Mouse (Mus musculus) brain, embryonic 14.5 days (tissue): ENCODE results near the gene Csmd2.

Experiments
- CTCF ChIP-seq: fragments of 200-500 bp; IDR thresholded peaks from 2 replicates; pipeline ENCODE4 v1.5.1; 2012; ENCODE audit warnings: inconsistent platforms, mild to moderate bottlenecking, moderate library complexity, borderline replicate concordance; ENCODE audit not compliant: insufficient read depth, insufficient read length; ENCODE audit errors: extremely low read depth
- POLR2A ChIP-seq: fragments of 200-500 bp; IDR thresholded peaks from 2 replicates; pipeline ENCODE4 v1.6.1; 2012; ENCODE audit warnings: mild to moderate bottlenecking, inconsistent platforms, borderline replicate concordance; ENCODE audit not compliant: poor library complexity, insufficient read depth, insufficient read length, severe bottlenecking; ENCODE audit errors: extremely low read depth

DNA sequence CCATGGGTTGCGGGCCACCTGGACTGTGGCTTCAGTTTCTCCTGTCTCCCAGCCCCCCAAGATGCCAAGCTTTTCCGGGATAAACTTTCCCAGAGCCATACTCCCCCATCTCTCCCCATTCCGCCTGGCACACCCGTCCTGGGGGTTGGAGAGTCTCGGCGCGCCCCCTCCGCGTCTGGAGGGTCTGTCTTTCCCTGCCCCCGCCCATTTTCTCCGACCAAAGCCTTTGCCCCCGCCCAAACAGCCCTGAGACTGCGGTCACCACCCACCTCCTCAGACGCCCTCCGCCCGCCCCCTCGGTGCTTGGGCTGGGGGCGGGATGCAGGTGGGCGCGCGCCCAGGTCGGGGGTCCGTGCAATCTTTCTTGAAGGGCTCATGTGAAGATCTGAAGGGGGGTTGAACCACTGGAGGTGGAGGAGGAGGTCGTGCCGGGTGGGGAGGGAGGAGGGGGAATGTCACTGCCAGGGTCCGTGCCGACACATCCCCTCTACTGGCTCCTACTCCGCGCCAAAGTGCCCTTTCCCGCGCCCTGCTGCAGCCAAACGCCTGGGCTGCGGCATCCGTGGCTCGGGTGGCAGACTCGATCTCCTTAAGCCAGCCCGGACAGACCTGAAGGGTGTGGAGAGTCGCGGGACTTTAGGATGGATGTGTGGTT is 996 bp downstream of the Csmd2 start:
- TF ChIP-seq CTCF (no peak), POLR2A (no peak)
